Mouse (Mus musculus): ENCODE measurements around the gene Dhrs3. TPM values are rescaled to one million over a fixed set of nuclear protein-coding genes. Genes with fewer than 3 reads are reported as not detected.
A peak's percentile ranks its signal among the peaks of the same experiment; 100 is the strongest.

Gene Dhrs3
- 10 to 100 TPM; 40.6 to 50.7 TPM for total RNA-seq (2021)

DNA sequence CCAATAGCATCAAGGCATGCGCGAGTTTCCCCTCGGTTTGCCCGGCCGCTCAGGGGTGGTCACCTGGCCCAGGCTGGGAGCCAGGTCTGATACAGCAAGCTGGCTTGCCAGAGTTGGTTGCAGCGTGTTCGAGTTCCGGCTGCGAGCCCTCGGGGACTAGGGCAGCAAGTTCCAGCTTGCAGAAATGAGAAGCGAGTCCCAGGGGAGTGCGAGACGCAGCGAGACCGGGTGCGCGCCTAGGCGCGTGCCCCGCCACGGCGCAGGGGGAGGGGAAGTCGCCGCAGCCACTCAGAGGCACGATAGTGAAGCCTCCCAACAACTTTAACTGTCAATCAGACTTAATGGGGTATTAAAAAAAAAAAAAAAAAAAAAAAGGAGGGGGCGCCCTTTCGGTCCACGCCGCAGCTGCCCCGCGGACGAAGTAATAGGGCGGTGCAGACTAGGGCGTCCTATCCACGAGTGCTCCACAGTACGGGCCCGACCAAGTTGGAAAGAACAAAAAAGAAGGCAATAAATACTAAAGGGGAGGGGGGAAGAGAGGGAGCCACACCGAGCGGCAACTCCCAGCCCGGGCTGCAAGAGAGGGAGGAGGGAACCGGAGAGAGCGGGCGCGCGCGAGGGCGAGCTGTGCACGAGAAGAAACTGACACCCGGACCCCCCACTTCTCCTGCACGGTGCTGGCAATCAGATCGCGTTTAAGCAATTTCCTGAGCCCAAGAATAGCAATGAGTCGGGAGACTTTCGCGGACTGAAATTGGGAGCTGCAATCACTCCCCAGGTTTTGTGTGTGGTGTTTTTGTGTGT is at the start of gene Dhrs3:
Dhrs3 (plus strand) TSS at position 695 of the 804 bp plus-strand sequence.
- peak; percentile 88 for DNase-seq

DNA sequence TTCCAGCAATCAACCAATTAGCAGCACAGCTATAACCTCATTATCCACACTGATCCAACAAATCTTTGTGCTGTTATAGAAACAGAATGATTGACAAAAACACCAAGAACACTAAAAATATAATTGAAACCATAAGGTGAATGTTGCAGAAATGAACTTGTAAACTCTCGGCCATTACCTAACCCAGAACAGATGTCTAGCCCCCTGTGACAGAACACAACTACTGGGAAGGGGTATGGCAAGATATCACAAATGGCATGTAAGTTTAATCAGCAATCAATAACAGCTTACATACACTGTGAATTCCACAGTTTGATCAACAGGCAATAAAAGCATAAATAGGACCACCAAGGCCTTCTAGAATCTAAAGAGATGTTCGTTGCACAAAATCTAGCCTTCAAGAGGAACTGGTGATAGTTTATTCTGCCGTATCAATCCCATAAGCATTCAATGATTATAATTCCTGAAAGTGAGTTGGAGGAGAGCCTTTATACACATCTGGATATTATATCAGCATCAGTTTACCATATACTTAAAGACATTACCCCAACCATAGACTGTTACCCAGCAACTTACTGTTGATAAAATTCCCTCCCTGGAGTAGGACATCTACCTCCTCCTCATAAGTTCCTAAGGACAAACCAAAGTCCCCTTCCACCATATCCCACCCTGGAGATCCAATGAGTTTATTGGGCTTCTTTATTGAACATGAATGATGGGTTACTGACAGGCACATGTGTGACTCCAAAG is 30.7 kb upstream of the Dhrs3 start:
- DNase-seq, result no peak

DNA sequence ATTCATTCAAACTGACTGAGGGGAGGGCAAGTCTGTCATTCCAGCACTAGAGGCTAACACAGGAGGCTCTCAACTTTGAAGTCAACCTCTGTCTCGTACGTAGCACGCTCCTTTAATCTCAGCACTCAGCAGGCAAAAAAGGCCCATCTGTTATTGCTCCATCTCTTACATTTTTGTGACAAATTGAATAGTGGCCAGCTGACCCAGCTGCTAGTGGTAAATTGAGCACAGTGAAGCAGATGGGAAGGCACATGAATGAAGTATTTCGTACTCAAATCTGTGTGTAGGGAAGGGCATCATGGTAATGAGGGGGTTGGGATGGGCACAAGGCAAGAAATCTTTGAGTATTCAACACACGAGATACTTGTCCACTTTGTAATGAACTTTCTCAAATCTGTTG is 24.7 kb upstream of the Dhrs3 start:
- no peak for DNase-seq

- no peak for DNase-seq
Measured at GRCm38 (mm10) chr4:144868584-144868983, 24.0 kb upstream of the Dhrs3 start.

DNA sequence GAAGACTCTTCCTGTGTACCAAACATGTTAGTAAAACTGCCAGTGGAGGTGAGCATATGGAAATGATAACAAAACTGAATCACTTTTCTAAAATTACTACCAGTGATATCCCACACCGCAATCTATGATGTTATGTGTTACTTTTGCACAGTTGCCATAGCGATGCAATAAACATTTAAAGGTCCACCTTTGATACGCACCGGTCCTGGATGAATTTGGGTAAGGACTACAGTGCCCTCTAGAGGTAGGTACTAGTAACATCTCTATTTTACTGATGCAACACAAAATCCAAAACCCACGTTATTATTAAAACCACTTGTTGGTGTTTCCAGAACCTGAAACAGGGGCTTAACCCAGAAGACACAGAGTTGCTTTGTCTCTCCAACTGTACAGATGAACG is 19.7 kb upstream of the Dhrs3 start:
- DNase-seq, result no peak

DNA sequence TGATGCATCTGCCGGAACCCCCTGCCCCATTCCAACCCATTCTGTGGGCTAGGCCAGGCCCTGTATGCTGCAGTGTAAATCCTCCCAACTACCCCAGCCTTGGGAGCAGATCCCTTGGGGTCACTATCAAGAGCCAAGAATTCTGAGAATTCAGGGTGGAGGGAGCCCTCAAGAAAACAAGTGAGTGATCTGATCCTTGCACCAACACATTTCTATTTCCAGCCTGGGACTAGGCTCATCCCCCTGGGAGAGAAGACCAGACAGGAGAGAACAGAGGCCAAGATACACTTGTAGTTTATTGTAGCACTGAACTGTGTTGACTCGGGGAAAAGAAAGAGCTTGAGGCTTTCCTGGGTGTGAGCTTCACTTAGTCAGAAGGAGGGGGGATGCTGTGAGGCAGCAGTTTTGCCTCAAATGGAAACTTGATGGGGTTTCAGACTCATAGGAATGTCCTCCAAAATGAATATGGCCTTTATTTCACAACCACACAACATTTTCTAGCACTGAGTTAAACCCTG is 17.0 kb upstream of the Dhrs3 start:
- DNase-seq, result no peak

- DNase-seq, result no peak
Measured at GRCm38 (mm10) chr4:144879549-144879948, 13.1 kb upstream of the Dhrs3 start.

- DNase-seq, result no peak
Measured at GRCm38 (mm10) chr4:144881376-144881775, 11.3 kb upstream of the Dhrs3 start.

DNA sequence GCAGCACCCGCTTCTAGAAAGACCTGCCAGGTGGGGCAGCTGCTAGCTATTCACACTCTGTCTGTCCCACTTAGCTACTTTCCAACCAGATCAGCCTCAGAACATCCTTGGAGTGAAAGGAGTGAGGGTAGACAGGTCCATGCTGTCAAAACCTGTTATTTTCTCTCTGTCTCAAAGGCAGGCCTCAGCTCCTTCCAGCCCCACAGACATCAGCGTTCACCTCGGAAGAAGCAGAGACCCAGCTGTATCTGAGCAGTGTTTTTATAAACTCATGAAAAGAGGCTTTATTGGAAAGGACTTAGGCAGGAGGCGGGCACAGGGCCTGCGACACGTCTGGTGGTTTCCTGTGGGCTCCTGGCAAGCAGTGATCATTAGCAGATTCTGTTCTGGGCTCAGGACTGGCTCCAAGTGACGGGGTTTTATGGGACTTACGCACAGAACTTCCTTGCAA is 9.7 kb upstream of the Dhrs3 start:
- DNase-seq, result no peak

- no peak for DNase-seq
Measured at GRCm38 (mm10) chr4:144886460-144886859, 6.2 kb upstream of the Dhrs3 start.

DNA sequence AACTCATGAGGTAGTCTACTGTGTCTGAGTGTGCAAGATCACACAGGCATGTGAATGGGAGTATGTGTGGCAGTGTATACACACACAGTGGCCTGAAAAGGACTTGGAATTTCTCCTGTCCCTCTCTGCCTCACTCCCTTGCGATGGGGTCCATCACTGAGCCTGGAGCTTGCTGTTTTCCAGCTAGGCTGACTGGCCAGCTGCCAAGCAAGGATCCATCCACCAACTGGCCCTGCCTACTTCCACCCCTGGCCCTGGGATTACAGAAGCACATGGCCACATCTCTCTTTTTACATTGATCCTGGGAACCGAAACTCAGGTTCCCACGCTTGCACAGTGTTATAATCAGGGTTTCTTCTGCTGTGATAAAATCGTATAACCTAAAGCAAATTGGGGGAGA is 3.9 kb upstream of the Dhrs3 start:
- no peak for DNase-seq

GRCm38 (mm10) chr4:144889505-144890301 is 2.9 kb upstream of the Dhrs3 start:
- DNase-seq, result no peak

- DNase-seq, result peak; percentile 72
Measured at GRCm38 (mm10) chr4:144890690-144891120, 1.9 kb upstream of the Dhrs3 start.

DNA sequence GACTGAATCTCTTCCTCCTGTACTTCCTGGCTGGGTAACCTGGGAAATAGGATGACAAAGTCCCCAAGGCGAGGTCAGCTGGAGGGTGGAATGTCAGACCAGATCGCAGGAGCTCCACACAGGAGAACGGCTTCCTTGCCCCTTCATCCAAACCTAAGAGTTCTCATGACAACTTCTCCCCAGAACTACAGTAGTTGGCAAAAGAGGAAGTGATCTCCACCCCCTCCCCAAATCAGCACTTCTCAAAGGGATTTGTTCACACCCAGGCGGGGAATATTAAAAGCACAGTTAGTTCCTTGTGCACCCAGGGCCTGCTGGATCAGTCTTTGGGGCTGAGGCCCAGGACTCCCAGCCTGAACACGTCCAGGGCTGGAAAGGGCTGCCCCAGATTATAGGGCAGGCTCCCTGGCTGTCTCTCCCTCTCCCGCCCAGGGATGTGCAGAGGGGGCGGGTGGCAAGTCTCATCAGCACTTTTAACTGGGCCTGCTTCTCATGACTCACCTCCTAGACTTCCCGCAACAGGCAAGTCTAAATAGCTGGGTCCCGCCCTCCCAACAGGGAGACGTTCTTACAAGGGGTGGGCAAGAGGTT is 1.4 kb upstream of the Dhrs3 start:
- peak; percentile 41 for DNase-seq

- no peak for DNase-seq
Measured at GRCm38 (mm10) chr4:144891743-144892132, 889 bp upstream of the Dhrs3 start.

DNA sequence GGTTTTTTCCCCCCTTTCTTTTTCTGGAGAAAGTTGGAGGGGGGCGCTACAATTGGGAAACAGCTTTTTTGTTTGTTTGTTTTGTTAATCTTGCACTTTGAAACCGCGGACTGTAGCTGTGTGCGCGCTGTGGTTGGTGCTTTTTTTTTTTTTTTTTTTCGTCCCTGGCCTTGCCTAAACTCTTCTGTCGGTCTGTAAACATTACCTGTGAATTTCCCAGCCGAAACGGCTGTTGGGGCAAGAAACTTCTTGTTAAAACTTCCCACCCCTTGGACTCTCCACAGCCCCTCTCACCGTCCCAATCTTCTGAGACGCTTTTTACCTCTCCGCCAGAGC is 278 bp downstream of the Dhrs3 start:
- DNase-seq, result no peak

DNA sequence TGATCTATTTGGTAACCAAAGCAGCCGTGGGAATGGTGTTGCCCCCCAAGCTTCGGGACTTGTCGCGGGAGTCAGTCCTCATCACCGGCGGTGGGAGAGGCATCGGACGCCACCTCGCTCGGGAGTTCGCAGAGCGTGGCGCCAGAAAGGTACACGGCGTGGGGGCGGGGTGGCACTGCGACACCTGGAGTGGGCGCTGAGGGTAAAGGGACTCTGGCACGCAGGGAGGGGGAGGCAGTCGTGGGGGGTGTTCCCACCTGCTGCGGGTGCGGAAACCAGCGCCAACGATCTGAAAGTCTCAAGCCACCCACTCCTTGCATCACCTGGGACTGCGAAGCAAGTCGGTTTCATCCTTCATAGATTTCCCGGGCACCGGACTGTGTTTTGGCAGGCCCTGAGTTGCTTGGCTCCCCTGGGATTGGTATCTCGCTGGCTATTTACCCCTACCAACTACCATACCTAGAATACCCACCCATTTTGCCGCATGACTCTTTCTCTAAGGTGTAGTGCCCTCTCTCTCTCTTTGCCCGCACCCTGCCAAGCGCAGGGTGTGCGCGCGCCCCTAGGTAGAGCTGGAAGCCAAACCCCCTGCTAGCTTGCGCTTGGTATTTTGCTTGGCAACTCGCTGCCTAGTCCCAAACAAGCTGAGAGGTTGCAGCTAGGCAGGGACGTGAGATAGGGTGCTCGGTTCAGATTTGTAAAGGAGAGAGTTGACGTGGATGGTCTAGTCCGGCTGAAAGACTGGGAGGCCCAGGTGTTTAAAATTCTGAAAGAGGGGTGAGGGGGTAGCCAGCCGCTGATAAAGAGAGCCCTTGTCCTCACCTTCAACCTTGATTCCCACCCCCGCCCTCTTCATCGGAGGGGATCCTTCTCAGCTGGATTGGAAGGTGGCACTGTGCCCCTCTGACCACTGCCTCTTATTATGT is 1.2 kb downstream of the Dhrs3 start:
- DNase-seq, result peak; percentile 67

DNA sequence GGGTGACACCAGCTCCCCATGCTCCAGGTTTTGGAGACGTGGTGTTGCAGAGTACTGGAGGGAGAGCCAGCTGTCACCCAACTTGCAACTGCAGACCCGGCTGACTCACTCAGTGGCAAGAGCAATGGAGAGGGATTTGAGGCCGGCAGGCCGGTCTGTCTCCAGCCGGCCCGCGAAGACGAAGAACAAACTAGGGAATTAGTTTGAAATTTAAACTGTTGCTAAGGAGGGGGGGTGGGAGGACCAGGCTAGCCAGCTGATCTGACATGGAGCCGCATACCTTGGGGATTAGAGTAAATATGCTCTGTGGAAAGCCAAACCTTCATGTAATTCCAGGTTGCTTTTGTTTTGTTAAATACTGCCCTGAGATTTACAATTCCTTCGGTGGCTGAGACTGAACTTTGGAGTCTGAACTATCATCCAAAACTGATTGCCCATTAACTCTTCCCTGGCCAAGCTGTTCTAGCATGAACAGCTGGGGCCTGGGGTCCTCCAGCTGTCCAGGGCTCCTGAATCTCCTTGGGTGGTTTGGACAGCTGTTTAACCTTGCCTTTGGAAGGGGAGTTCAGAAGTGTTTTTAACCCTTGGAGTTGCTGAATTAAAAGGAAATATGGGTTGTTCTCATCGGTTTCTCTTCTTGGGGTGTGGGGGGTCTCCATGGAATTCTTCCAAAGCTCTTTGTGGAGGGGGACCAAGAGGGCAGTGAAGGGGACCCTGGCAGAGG is 2.0 kb downstream of the Dhrs3 start:
- peak; percentile 54 for DNase-seq

GRCm38 (mm10) chr4:144895211-144895590 is 2.6 kb downstream of the Dhrs3 start:
- no peak for DNase-seq

GRCm38 (mm10) chr4:144896321-144896720 is 3.7 kb downstream of the Dhrs3 start:
- DNase-seq, result peak; percentile 79
